Mouse (Mus musculus) CH12.LX (cell line): ENCODE measurements around the gene Tmem255b. TPM values are rescaled to one million over a fixed set of nuclear protein-coding genes. Genes with fewer than 3 reads are reported as not detected.

Experiments used
- DNase-seq: peaks from one replicate; pipeline ENCODE4 v3.0.0-alpha.2; 2013; ENCODE audit errors: extremely low read depth
- H3K27ac ChIP-seq: 2 replicates; pipeline ENCODE4 v1.5.1; 2012; ENCODE audit warnings: low read depth, mild to moderate bottlenecking, control low read depth, moderate library complexity; ENCODE audit not compliant: insufficient read depth
- H3K27me3 ChIP-seq: replicated peaks from 2 replicates; pipeline ENCODE3; 2012; ENCODE audit warnings: inconsistent platforms
- H3K36me3 ChIP-seq, 2 experiments: replicated peaks in 1 of 2; 2 replicates each; pipeline versions ENCODE3 to v1.6.1; 2012; ENCODE audit warnings: inconsistent platforms in 1 of 2, low read length in 1 of 2, mild to moderate bottlenecking in 1 of 2, mixed read lengths in 1 of 2, moderate library complexity in 1 of 2; ENCODE audit not compliant: control insufficient read depth in 1 of 2, insufficient read depth in 1 of 2
- H3K4me1 ChIP-seq, 2 experiments: 2 replicates each; pipeline ENCODE4 v1.6.1; 2012; ENCODE audit warnings: inconsistent platforms in 1 of 2, moderate library complexity in 1 of 2; ENCODE audit not compliant: insufficient read depth in 2 of 2, control insufficient read depth in 1 of 2
- H3K4me2 ChIP-seq: 2 replicates; pipeline ENCODE4 v1.6.1; 2012; ENCODE audit warnings: low read depth, mild to moderate bottlenecking, control low read depth; ENCODE audit not compliant: poor library complexity, insufficient read depth, severe bottlenecking
- H3K4me3 ChIP-seq, 3 experiments: fragments of 150-350 bp in 1 of 3; sonication (generic) in 1 of 3; replicated peaks in 1 of 3; 2 replicates each; pipeline versions ENCODE3 to v1.5.1; 2011 to 2012; ENCODE audit warnings: low read depth in 2 of 3, low read length in 2 of 3, mild to moderate bottlenecking in 2 of 3, moderate library complexity in 2 of 3, control low read depth in 1 of 3, improper control_type of control experiment in 1 of 3, inconsistent platforms in 1 of 3, mixed read lengths in 1 of 3; ENCODE audit not compliant: poor library complexity in 1 of 3
- H3K79me2 ChIP-seq: replicated peaks from 2 replicates; pipeline ENCODE4 v1.6.1; 2012; ENCODE audit warnings: mild to moderate bottlenecking, moderate library complexity; ENCODE audit not compliant: control insufficient read depth, poor library complexity, insufficient read depth, severe bottlenecking; ENCODE audit errors: extremely low read depth
- H3K9ac ChIP-seq: 2 replicates; pipeline ENCODE4 v1.6.1; 2012; ENCODE audit warnings: low read depth, mild to moderate bottlenecking, control low read depth, moderate library complexity; ENCODE audit not compliant: insufficient read depth
- H3K9me3 ChIP-seq: replicated peaks from 2 replicates; pipeline ENCODE3; 2012; ENCODE audit warnings: low read length, inconsistent platforms, mixed read lengths
- BHLHE40 ChIP-seq: IDR thresholded peaks from 2 replicates; pipeline ENCODE4 v1.6.1; 2011; ENCODE audit warnings: mild to moderate bottlenecking, low read depth, low read length, improper control_type of control experiment
- CHD1 ChIP-seq: IDR thresholded peaks from 2 replicates; pipeline ENCODE4 v1.6.1; 2012; ENCODE audit warnings: low read depth, low read length, improper control_type of control experiment, inconsistent platforms
- CHD2 ChIP-seq: IDR thresholded peaks from 2 replicates; pipeline ENCODE4 v1.6.1; 2011; ENCODE audit warnings: low read length, improper control_type of control experiment
- CTCF ChIP-seq, 2 experiments: IDR thresholded peaks in 1 of 2; conservative IDR thresholded peaks in 1 of 2; 2 replicates each; pipeline ENCODE4 v1.5.1; 2011 to 2012; ENCODE audit warnings: low read depth in 2 of 2, low read length in 2 of 2, improper control_type of control experiment in 1 of 2, inconsistent platforms in 1 of 2, mild to moderate bottlenecking in 1 of 2, moderate library complexity in 1 of 2
- E2F4 ChIP-seq: IDR thresholded peaks from 2 replicates; pipeline ENCODE4 v1.6.1; 2011; ENCODE audit warnings: low read depth, low read length, improper control_type of control experiment; ENCODE audit not compliant: insufficient replicate concordance
- ELF1 ChIP-seq: IDR thresholded peaks from 2 replicates; pipeline ENCODE4 v1.6.1; 2014; ENCODE audit warnings: low read depth, mild to moderate bottlenecking, inconsistent platforms, low read length, improper control_type of control experiment
- EP300 ChIP-seq: IDR thresholded peaks from 2 replicates; pipeline ENCODE4 v1.6.1; 2011; ENCODE audit warnings: low read length, improper control_type of control experiment
- GABPA ChIP-seq: IDR thresholded peaks from 2 replicates; pipeline ENCODE4 v1.6.1; 2012; ENCODE audit warnings: low read depth, low read length, improper control_type of control experiment, inconsistent platforms; ENCODE audit not compliant: insufficient replicate concordance
- HCFC1 ChIP-seq: IDR thresholded peaks from 2 replicates; pipeline ENCODE4 v1.6.1; 2012; ENCODE audit warnings: low read depth, mild to moderate bottlenecking, inconsistent platforms, low read length, improper control_type of control experiment
- IRF4 ChIP-seq: IDR thresholded peaks from 2 replicates; pipeline ENCODE4 v1.6.1; 2014; ENCODE audit warnings: low read depth, mild to moderate bottlenecking, inconsistent platforms, low read length, improper control_type of control experiment
- JUN ChIP-seq: IDR thresholded peaks from 2 replicates; pipeline ENCODE4 v1.6.1; 2011; ENCODE audit warnings: low read depth, mild to moderate bottlenecking, low read length, improper control_type of control experiment, moderate library complexity; ENCODE audit not compliant: insufficient read depth
- JUND ChIP-seq: conservative IDR thresholded peaks from 2 replicates; pipeline ENCODE4 v1.6.1; 2011; ENCODE audit warnings: low read depth, low read length, improper control_type of control experiment
- MAFK ChIP-seq: IDR thresholded peaks from 2 replicates; pipeline ENCODE4 v1.6.1; 2011; ENCODE audit warnings: low read length, improper control_type of control experiment; ENCODE audit not compliant: insufficient replicate concordance
- MAX ChIP-seq: IDR thresholded peaks from 2 replicates; pipeline ENCODE4 v1.6.1; 2011; ENCODE audit warnings: low read length, improper control_type of control experiment
- MAZ ChIP-seq: IDR thresholded peaks from 2 replicates; pipeline ENCODE4 v1.6.1; 2012; ENCODE audit warnings: low read depth, mild to moderate bottlenecking, inconsistent platforms, low read length, improper control_type of control experiment, moderate library complexity
- MYC ChIP-seq: IDR thresholded peaks from 2 replicates; pipeline ENCODE4 v1.6.1; 2011; ENCODE audit warnings: low read depth, mild to moderate bottlenecking, improper control_type of control experiment, low read length
- NRF1 ChIP-seq: IDR thresholded peaks from 2 replicates; pipeline ENCODE4 v1.6.1; 2014; ENCODE audit warnings: low read depth, mild to moderate bottlenecking, inconsistent platforms, low read length, improper control_type of control experiment, moderate library complexity
- POLR2AphosphoS2 ChIP-seq: IDR thresholded peaks from 2 replicates; pipeline ENCODE4 v1.6.1; 2011; ENCODE audit warnings: low read depth, low read length, improper control_type of control experiment
- RCOR1 ChIP-seq: conservative IDR thresholded peaks from 2 replicates; pipeline ENCODE4 v1.6.1; 2012; ENCODE audit warnings: low read depth, mild to moderate bottlenecking, inconsistent platforms, low read length, improper control_type of control experiment
- SIN3A ChIP-seq: IDR thresholded peaks from 2 replicates; pipeline ENCODE4 v1.6.1; 2012; ENCODE audit warnings: low read length, improper control_type of control experiment, inconsistent platforms
- TBP ChIP-seq: conservative IDR thresholded peaks from 2 replicates; pipeline ENCODE4 v1.6.1; 2011; ENCODE audit warnings: low read depth, low read length, improper control_type of control experiment
- UBTF ChIP-seq: IDR thresholded peaks from 2 replicates; pipeline ENCODE4 v1.6.1; 2012; ENCODE audit warnings: low read depth, mild to moderate bottlenecking, inconsistent platforms, low read length, improper control_type of control experiment, moderate library complexity
- USF1 ChIP-seq: IDR thresholded peaks from 2 replicates; pipeline ENCODE4 v1.6.1; 2014; ENCODE audit warnings: low read depth, mild to moderate bottlenecking, inconsistent platforms, low read length, improper control_type of control experiment
- USF2 ChIP-seq: conservative IDR thresholded peaks from 2 replicates; pipeline ENCODE4 v1.6.1; 2011; ENCODE audit warnings: low read depth, low read length, improper control_type of control experiment
- ZC3H11A ChIP-seq: IDR thresholded peaks from 2 replicates; pipeline ENCODE4 v1.6.1; 2012; ENCODE audit warnings: low read depth, mild to moderate bottlenecking, inconsistent platforms, low read length, improper control_type of control experiment
- ZMIZ1 ChIP-seq: IDR thresholded peaks from 2 replicates; pipeline ENCODE4 v1.6.1; 2012; ENCODE audit warnings: low read depth, mild to moderate bottlenecking, inconsistent platforms, low read length, improper control_type of control experiment
- ZNF384 ChIP-seq: IDR thresholded peaks from 2 replicates; pipeline ENCODE4 v1.6.1; 2012; ENCODE audit warnings: low read depth, low read length, improper control_type of control experiment, inconsistent platforms
- dilution Hi-C: fragments of 300-500 bp; cut with MboI; formaldehyde crosslinking; loops from 2 replicates; pipeline ENCODE4 v1.14.3; 2020; ENCODE audit warnings: low sequenced_read_pairs; ENCODE audit not compliant: extremely low pct_unique_long_range_greater_than_20kb, extremely low pct_ligation_motif_present
- in situ Hi-C: fragments of 300-500 bp; cut with MboI; formaldehyde crosslinking; loops from 3 replicates; pipeline ENCODE4 v1.14.3; 2019; ENCODE audit warnings: low sequenced_read_pairs, low pct_ligation_motif_present, low pct_unique_long_range_greater_than_20kb, mixed read lengths
- polyA plus RNA-seq: library from polyadenylated mRNA; unstranded; fragments of >175 nt; gene quantifications from 2 replicates; pipeline ENCODE4 v1.2.1, GENCODE M21; 2012; ENCODE audit warnings: low read depth; ENCODE audit not compliant: insufficient read length
- total RNA-seq, 2 experiments: library from RNA; depleted of rRNA; stranded (reverse); fragments of 300-350 nt in 1 of 2; fragments of >200 nt in 1 of 2; gene quantifications; 2 replicates each; pipeline ENCODE4 v1.2.3; 2012 to 2014

Tmem255b gene
- total and polyA plus RNA-seq, 3 experiments: not detected

- Histone ChIP-seq H3K36me3 (no peaks in the 10 kb centered on the region), H3K27me3 (peaks cover 85% of the 10 kb centered on the region), H3K4me1 (peaks cover 0 to 2% of the 10 kb centered on the region in 2 experiments; a peak in 1 of 4 replicates), H3K79me2 (no peaks in the 10 kb centered on the region), H3K9me3 (peaks cover 6% of the 10 kb centered on the region), H3K27ac (no peak overlapping the region), H3K4me3 (no peak overlapping the region), H3K4me2 (no peak overlapping the region), H3K9ac (no peak overlapping the region)
- in situ Hi-C loops (no loop called here), dilution Hi-C loops (no loop called here)
- TF ChIP-seq ZMIZ1 (no peak), MYC (no peak), TBP (no peak), CHD1 (no peak), ZNF384 (no peak), NRF1 (no peak), POLR2AphosphoS2 (no peak), JUN (no peak), BHLHE40 (no peak), ZC3H11A (no peak), MAX (no peak), ELF1 (no peak), MAFK (no peak), MAZ (no peak), JUND (no peak), USF2 (no peak), IRF4 (no peak), UBTF (no peak), HCFC1 (no peak), RCOR1 (no peak)
- no peak for DNase-seq
These were observed 7.6 kb upstream of the Tmem255b start for GRCm38 (mm10) chr8:13427351-13427750.

- no peak for DNase-seq
- H3K27me3 ChIP-seq: peaks cover 91% of the 10 kb centered on the region
These were observed 6.8 kb upstream of the Tmem255b start for GRCm38 (mm10) chr8:13428156-13428555.

More at GRCm38 (mm10) chr8:13428156-13428555, 6.8 kb upstream of the Tmem255b start:
- Histone ChIP-seq H3K4me2 (no peak overlapping the region), H3K4me1 (peaks cover 0 to 2% of the 10 kb centered on the region in 2 experiments; a peak in 1 of 4 replicates), H3K27ac (no peak overlapping the region), H3K79me2 (no peaks in the 10 kb centered on the region), H3K4me3 (no peak overlapping the region), H3K9me3 (peaks cover 5% of the 10 kb centered on the region), H3K36me3 (no peaks in the 10 kb centered on the region), H3K9ac (no peak overlapping the region)
- in situ Hi-C loops: no loop called here
- TF ChIP-seq RCOR1 (no peak), CHD2 (no peak), ELF1 (no peak), JUN (no peak), USF1 (no peak), MYC (no peak), MAZ (no peak), IRF4 (no peak), GABPA (no peak), CTCF (conservative IDR thresholded peaks at IDR 0.05 in 1 of 2, IDR thresholded peaks at IDR 0.05 in 1 of 2; ENCODE audit: low read depth in 2 of 2, low read length in 2 of 2) (no peak), UBTF (no peak), EP300 (no peak), USF2 (no peak), BHLHE40 (no peak), E2F4 (no peak), HCFC1 (no peak), SIN3A (no peak), MAX (no peak)
- dilution Hi-C loops: no loop called here
